Mouse (Mus musculus) layer of hippocampus, adult 2 months (tissue): ENCODE results near the gene 2610001J05Rik. TPM values are rescaled to one million over a fixed set of nuclear protein-coding genes. Genes with fewer than 3 reads are reported as not detected.
"Not testable (repeated sequence)": the region's sequence is repeated elsewhere in the genome, so short reads cannot be mapped to it uniquely, and the experiment has no call there.

Source experiments
- DNase-seq, 2 experiments: peaks; one replicate each; pipeline ENCODE4 v3.0.0; 2022; ENCODE audit warnings: low spot score in 2 of 2
- H3K27ac ChIP-seq: fragments of 200-600 bp; 2 replicates; pipeline ENCODE4 v1.8.1; 2022
- H3K4me3 ChIP-seq: fragments of 200-600 bp; 2 replicates; pipeline ENCODE4 v1.8.1; 2022; ENCODE audit warnings: mild to moderate bottlenecking
- CTCF ChIP-seq: fragments of 200-600 bp; conservative IDR thresholded peaks from 2 replicates; pipeline ENCODE4 v1.8.1; 2022; ENCODE audit warnings: antibody characterized with exemption, mild to moderate bottlenecking, moderate library complexity
- total RNA-seq, 2 experiments: library from RNA; stranded (reverse); gene quantifications; 2 replicates each; pipeline ENCODE4 v1.2.3; 2021

2610001J05Rik gene
- total RNA-seq, 2 experiments from 2014 or later, result 37.0 to 40.3 TPM

DNA sequence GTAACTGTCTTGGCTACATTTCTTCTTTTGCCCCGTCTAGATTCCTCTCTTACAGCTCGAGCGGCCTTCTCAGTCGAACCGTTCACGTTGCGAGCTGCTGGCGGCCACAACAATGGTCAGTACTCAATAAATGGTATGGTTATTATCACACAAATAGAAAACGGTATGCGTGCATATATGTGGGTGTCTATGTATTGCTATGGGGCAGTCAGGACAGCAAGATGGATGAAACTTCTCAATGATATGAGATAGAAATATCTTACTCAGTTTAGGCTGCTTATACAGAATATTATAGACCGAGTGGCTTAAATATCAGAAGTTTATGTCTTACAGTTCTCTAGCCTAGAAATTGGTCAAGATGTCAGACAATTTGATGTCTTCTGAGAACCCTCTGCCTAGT lies 17.1 kb downstream of the 2610001J05Rik start:
- no peak for DNase-seq
- Histone ChIP-seq H3K4me3 (no peak overlapping the region), H3K27ac (no peak overlapping the region)
- TF ChIP-seq CTCF, result no peak

DNA sequence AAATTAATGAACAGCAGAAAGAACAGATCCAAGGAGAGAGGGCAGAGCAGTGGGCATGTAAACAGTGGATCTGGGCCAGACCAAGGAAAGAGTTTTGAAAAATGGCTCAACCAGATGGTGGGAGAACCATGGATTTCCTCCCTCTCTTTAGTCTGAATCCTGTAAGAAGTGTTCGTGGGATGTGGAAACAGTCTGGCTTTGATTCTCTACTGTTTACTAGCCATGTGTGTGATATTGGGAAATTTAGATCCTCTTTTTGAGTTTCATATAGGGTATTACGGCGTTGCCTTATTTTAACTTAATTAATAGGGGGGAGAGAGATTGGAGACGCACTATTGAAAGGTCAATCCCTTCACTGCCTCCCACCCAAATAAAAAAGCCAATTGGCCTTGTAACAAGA lies 18.1 kb downstream of the 2610001J05Rik start:
- no peak overlapping the region for H3K27ac ChIP-seq
- no peak overlapping the region for H3K4me3 ChIP-seq
- TF ChIP-seq CTCF, result no peak
- no peak for DNase-seq

DNA sequence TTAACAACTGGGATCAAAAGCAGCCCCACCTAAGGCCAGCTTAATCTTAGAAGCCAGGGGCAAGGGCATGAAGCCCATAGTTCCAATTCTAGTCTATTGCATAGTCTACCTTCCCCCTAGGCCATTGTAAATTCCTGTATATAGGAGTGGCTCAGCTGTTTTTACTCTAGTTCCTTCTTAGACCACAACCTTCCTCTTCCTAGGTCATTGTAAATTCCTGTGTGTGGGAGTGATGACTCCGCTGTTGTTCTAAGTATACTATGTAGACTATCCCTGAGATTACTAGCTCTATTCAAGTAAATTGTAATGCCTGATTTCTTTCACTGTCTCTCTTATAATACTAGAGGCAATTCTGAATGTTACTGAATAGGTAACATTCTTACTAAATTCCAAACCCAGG lies 25.3 kb downstream of the 2610001J05Rik start:
- DNase-seq, H3K27ac ChIP-seq, H3K4me3 ChIP-seq: not testable (repeated sequence)

DNA sequence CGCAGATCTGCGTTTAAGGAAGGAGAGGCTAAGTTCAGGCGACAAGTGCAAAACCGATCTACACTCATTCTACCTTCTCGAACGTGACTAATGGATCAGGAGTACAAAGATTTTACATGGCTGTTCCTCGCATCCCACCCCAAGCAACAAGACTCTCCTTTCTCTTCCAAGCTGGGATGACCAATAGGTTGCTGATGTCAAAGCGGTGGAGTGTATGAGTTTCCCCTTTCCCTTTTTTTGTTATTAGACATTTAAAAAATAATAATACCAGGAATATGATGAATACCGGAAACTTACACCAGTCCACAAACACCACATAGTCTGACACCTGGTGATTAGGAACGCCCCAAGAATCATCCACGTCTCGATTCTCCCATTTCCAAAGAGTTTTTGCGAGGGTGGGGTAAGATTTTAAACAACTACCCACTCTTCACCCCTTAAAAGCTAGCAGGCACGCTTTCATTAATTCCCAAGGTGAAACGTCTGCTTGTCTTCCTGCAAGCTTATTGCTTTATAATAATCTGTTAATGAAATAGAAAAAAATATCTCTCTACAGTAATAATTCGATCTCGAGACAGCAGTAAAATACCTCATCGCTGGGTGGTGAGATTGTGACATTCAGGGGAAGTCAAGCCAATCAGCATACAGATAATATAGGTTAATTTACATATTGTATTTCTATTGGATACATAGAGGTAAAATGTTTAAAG lies 31.8 kb downstream of the 2610001J05Rik start, which contains the start of gene Gpr85:
TSS of gene Gpr85 (minus strand) at position 598 of the 710 bp plus-strand sequence.
- H3K27ac ChIP-seq, result peak within 1 kb of the TSS; percentile 100
- H3K4me3 ChIP-seq, result peak within 1 kb of the TSS; percentile 88
- DNase-seq, result peak in 1 of 2 experiments; percentile 23
- TF ChIP-seq CTCF, result no peak; the same call in 1 of the 2 replicates

DNA sequence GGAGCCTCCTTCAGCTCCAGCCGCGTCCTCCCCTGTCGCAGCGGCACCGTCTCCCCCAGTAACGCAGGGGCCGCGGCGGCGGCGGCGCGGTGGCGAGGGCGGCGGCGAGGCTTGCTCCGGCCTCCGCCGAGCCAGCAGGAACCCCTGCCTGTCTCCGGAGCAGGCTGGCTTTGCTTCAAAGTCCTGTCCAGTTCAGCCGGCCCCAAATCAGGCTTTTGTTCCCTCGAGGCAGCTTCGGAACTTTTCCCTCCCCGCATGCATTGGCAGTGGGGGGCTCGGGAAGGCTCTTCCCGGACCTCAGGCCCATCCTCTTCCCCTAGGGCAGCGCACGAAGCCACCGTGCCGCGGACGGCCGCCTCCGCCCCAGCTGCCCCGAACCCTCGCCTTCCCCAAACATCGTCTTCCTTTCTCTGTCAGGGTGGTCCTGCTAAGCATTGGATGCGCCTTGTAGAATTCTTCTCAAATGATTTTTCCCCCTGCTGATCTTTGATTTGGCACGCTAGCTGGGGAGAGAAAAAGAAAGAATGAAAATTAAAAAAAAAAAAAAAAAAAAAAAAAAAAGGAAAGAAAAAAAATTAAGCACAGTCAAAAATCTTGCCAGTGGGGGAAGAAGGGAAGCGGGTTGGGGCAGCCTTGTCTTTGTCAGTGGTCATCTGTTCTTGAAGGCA lies 32.5 kb downstream of the 2610001J05Rik start:
- TF ChIP-seq CTCF, result no peak
- Histone ChIP-seq H3K4me3 (peak overlapping the region; percentile 88), H3K27ac (peak overlapping the region; percentile 100)
- DNase-seq, result peak; percentile 81

DNA sequence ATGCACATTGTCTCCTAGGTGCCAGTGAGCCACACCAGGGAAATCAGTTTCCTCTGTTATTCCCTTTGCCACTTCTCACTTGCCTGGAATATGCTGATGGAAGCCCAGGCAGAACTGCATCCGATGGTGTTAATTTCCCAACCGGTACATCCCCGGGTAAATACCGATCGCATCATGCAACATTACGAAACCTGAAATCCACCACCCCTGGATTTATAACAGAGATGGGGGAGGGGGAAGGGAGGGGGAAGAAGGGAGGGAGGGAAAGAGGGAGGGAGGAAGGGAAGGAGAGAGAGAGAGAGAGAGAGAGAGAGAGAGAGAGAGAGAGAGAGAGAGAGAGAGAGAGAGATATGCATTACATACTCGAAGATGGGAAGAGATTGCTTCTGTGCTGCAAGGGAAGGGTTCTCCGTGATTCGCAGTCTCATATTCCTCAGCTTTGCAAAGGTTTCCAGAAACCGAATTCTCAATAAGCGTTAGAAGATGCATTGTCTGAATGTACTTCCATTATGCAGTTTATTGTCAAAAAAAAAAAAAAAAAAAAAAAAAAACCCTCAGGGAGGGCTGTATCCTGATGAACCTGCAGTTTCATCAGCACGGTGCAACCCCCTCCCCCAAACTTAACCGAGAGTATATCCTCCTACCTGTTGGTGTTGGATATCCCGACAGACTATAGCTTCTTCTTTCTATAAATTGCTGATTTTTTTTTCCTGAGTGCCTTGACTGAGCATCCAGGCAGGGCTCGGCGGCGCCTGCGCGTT lies 33.2 kb downstream of the 2610001J05Rik start:
- Histone ChIP-seq H3K27ac (peak overlapping the region; percentile 100), H3K4me3 (peak overlapping the region; percentile 88)
- peak in 1 of 2 experiments; percentile 32 for DNase-seq
- TF ChIP-seq CTCF, result no peak

DNA sequence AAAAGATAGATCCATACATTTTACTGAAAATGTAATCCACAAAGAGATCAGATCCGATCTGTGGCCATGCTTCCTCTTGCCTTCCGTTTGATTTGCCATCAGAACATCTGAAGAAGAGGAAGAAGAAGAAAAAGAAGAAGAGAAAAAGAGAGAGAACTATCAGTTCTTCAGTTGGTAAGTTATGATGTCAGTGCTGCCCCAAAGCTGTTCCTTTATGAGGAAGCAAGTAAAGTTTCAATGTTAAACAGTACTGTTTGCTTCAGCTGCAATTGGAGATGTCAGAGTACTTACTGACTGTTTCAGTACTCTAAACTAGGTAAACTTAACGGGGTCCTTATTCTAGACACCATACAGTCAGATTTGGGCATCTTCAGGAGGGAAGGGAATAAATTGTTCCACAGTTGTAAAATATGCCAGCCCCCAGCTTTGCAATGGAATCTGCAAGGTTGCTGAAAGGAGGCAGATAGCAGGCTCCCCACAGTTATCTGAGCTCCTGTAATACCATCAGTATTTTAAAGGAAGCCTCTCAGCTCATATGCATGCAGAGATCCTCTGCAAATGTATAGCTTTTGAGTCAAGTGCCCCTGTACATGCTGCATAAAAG lies 34.2 kb downstream of the 2610001J05Rik start:
- Histone ChIP-seq H3K4me3 (peak overlapping the region; percentile 88), H3K27ac (peak overlapping the region; percentile 95)
- DNase-seq, result no peak
- TF ChIP-seq CTCF, result no peak

DNA sequence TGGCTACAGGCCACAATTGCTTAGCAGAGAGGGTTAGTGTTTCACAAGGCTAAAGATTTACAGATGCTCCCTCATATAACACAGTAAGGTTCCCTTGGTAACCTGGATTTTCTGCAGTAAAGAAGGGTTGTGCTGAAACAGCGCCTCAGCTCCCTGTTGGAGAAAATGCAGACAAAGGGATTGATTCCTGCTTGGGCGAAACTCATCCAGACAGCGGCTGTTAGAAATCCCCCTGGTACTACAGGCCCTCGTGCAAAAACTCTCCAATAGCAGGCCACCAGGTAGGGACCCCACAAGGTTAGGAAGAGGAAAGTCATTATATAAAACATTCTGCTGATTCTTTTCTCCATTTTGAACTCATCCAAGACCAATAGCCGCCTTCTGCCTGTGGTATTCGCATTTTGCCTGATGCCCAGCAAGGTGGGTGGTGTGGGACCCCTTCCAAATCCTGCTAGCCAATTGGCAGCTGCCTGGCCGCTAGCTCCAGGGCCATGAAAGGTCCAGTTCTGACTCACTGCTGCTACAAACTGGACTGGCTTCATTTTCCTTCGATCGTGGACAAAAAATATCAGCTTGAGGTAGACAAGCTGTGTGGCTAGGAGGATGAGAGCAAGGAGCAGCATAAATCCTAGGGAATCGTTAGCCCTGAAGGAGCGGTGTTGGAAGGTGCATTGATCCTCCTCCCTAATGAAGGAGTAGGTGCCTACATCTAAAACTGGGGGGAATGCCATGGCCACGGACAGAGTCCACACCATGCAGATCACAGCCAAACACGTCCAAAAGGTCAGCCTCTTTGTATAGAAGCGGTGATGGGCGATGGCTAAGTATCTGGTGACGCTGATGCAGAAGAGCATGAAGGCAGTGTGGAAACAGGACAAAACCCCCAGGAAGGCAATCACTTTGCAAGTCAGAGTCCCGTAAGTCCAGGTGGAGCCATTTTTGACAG lies 35.3 kb downstream of the 2610001J05Rik start:
- peak; percentile 44 to 53 for DNase-seq
- Histone ChIP-seq H3K27ac (peak overlapping the region; percentile 95), H3K4me3 (peak overlapping the region; percentile 88)
- 0 out of 2 replicates have a peak, but pooled peaks have one; percentile 20 for TF ChIP-seq CTCF

DNA sequence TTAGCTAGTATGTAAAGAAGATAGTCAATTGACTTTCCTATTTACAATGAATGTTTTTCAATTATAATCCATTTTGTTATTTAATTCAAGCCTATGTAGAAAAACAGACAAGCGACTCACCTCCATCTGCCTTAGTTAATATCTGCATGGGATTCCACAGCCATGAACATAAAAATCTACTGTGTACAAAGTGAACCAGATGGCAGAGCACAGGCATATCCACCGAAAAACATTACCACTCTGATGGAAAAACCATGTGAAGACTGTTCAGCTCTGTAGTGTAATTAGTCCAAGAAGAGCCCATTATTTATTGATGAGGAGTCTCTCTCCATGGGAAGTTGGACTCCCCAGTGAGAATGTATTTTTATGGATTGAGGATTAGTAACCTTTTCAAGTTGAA lies 38.5 kb downstream of the 2610001J05Rik start:
- no peak for TF ChIP-seq CTCF
- Histone ChIP-seq H3K27ac (no peak overlapping the region), H3K4me3 (peak overlapping the region; percentile 10; the same call in 1 of the 2 replicates)
- DNase-seq, result no peak

DNA sequence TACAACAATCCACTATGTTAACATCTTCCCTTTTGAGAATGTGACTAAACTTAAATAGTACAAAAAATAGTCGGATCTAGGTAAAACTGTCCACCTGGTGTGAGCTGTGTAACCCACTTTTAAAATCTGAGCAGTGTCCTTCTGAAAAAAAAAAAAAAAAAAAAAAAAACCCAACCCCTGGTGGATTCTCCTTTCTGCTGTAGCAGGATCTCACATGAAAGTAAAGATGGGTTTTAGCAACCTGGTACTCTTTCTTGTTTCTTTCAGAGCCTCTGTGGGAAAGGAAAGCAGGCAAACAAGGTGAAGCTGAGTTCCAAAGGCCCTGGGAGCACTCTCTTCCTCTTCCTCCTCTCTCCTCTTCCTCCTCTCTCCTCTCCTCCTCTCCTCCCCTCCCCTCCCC lies 42.4 kb downstream of the 2610001J05Rik start:
- no peak for TF ChIP-seq CTCF
- H3K4me3 ChIP-seq, result no peak overlapping the region
- no peak for DNase-seq
- H3K27ac ChIP-seq, result no peak overlapping the region

Other genes with a start within 250 kb of the 2610001J05Rik start
- 10 to 100 TPM; 21.5 to 22.4 TPM for gene Bmt2, start 193.6 kb downstream of the 2610001J05Rik start, total RNA-seq
- 10 to 100 TPM; 40.1 to 43.1 TPM for gene Gpr85, start 31.6 kb downstream of the 2610001J05Rik start, total RNA-seq